Mouse (Mus musculus) forebrain, embryonic 11.5 days (tissue): ENCODE measurements at regions not wholly inside any gene's neighbourhood (a gene's known extent, or its start where the extent isn't known, plus 50 kb on each side); places are given as distances from the start of the nearest gene placed in this dataset.
"Not testable (repeated sequence)": the region's sequence is repeated elsewhere in the genome, so short reads cannot be mapped to it uniquely, and the experiment has no call there.

Experiments used
- ATAC-seq: fragments of 200-750 bp; cut with Nextera tagmentation; replicated peaks from 2 replicates; pipeline ENCODE4 v1.8.0; 2017; ENCODE audit warnings: moderate TSS enrichment; ENCODE audit not compliant: low FRiP score
- DNase-seq: peaks from one replicate; pipeline ENCODE4 v3.0.0-alpha.2; 2017; ENCODE audit warnings: low spot score
- H3K27ac ChIP-seq: fragments of 300-500 bp; sonication (generic); 2 replicates; pipeline ENCODE4 v1.5.1; 2014; ENCODE audit warnings: low read depth, low read length
- H3K27me3 ChIP-seq: fragments of 300-500 bp; sonication (generic); 2 replicates; pipeline ENCODE4 v1.6.1; 2014; ENCODE audit warnings: mild to moderate bottlenecking, low read length, mixed read lengths; ENCODE audit not compliant: control insufficient read depth, insufficient read depth
- H3K36me3 ChIP-seq: fragments of 300-500 bp; sonication (generic); 2 replicates; pipeline ENCODE4 v1.6.1; 2014; ENCODE audit warnings: mild to moderate bottlenecking, low read length, moderate library complexity, mixed read lengths; ENCODE audit not compliant: control insufficient read depth, insufficient read depth
- H3K4me1 ChIP-seq: fragments of 300-500 bp; sonication (generic); replicated peaks from 2 replicates; pipeline ENCODE4 v1.6.1; 2014; ENCODE audit warnings: low read length, mixed read lengths; ENCODE audit not compliant: control insufficient read depth, insufficient read depth
- H3K4me2 ChIP-seq: fragments of 300-500 bp; sonication (generic); 2 replicates; pipeline ENCODE4 v1.6.1; 2014; ENCODE audit warnings: low read depth, mild to moderate bottlenecking, low read length, moderate library complexity, mixed read lengths; ENCODE audit not compliant: severe bottlenecking
- H3K4me3 ChIP-seq: fragments of 300-500 bp; sonication (generic); 2 replicates; pipeline ENCODE4 v1.5.1; 2014; ENCODE audit warnings: low read depth, low read length
- H3K9ac ChIP-seq: fragments of 300-500 bp; sonication (generic); 2 replicates; pipeline ENCODE4 v1.6.1; 2014; ENCODE audit warnings: low read length
- H3K9me3 ChIP-seq: fragments of 300-500 bp; sonication (generic); 2 replicates; pipeline ENCODE4 v1.6.1; 2016; ENCODE audit warnings: low read length, mixed read lengths; ENCODE audit not compliant: control insufficient read depth
- WGBS: fragments of 180-500 bp; shearing (Covaris S2); extraction: QIAGEN DNeasy Blood & Tissue Kit; methylation state at CpG from one replicate; pipeline ENCODE4 v1.1.7; 2014; 5-methylcytosine and 5-hydroxymethylcytosine counted together

DNA sequence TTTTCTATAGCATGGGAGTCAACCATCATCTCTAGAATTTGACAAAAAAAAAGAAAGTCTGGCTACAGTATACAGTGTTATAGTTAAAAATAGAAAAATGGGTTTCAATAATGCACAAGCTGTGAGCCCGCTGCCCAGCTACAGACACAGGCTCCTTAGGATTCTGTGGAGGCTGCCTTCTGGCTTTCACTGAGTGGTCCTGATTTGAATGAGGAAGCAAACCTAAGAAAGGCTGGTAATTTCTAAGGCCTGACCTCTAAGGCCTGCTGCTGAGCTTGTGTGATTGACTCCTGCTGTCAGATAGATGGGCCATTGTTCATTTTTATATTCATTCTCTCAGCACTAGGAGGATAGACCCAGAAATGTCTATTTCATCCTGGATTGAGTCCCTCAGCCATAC, 67.7 kb downstream of the Alg10b start:
- no peak for DNase-seq

DNA sequence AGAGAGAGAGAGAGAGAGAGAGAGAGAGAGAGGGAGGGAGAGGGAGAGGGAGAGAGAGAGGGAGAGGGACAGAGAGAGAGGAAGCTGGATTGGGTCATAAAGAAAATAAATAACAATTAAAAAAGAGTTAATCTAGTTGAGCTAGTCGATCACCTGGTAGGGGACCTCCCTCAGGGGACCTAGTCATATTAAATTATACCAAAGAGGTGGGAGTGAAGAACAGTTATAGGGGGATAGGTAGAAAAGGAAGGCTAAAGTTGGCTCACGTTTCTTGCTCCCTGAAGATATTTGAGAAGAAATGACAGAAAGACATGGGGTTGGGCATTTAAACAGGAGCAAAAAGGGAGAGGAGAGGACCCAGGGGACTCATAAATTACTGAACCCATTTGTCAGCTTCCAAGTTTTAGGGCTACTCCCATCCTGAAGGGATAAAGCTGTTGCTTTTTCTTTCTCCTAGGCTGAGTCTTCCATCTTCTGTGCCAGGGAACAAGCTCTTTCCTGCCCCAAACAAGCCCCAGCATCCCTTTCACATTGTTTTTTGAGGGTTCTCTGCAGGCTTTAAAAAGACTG, 70.3 kb downstream of the Alg10b start:
- H3K36me3 ChIP-seq, result no peaks in the 10 kb centered on the region
- no peaks in the 10 kb centered on the region; the same call in 1 of the 2 replicates for H3K4me1 ChIP-seq
- H3K27ac ChIP-seq, result no peak overlapping the region
- no peak overlapping the region for H3K4me2 ChIP-seq
- no peaks in the 10 kb centered on the region for H3K9me3 ChIP-seq
- H3K4me3 ChIP-seq, result no peak overlapping the region
- no peak for ATAC-seq
- no peaks in the 10 kb centered on the region for H3K27me3 ChIP-seq
- no peak for DNase-seq
- 73% methylated on average over 2 of the region's 2 CpGs for WGBS
- H3K9ac ChIP-seq, result no peak overlapping the region

More for the DNA sequence above, 67.7 kb downstream of the Alg10b start:
- H3K4me1 ChIP-seq, result no peaks in the 10 kb centered on the region; the same call in 1 of the 2 replicates
- WGBS, result 41% methylated on average over 1 of the region's 1 CpGs
- 0 out of 2 replicates have a peak, but pooled peaks have one; percentile 21 for ATAC-seq
- H3K4me2 ChIP-seq, result no peak overlapping the region
- H3K9ac ChIP-seq, result no peak overlapping the region
- no peaks in the 10 kb centered on the region for H3K27me3 ChIP-seq
- H3K4me3 ChIP-seq, result no peak overlapping the region
- no peak overlapping the region for H3K27ac ChIP-seq
- H3K9me3 ChIP-seq, result no peaks in the 10 kb centered on the region
- H3K36me3 ChIP-seq, result no peaks in the 10 kb centered on the region

DNA sequence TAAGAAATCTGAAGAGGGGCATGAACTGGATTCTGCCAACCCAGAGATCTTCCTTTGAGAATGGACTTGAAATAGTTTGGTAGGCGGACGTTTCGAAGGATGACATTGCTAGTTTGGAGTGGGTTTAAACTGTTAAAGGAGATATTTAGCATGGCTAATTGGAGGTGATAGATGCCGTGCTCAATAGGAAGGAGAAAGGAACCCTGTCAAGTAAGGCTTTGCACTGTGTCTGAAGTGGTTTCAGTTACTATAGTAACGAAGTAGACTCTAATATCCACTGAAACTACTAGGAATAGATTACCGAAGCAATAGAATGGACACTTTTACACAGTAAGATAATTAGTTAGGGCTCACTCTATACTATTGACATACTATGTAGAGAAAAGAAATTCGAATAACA, 74.5 kb downstream of the Alg10b start:
- Histone ChIP-seq H3K27ac (no peak overlapping the region), H3K36me3 (no peaks in the 10 kb centered on the region), H3K27me3 (no peaks in the 10 kb centered on the region), H3K4me3 (no peak overlapping the region), H3K4me1 (no peaks in the 10 kb centered on the region), H3K9ac (no peak overlapping the region), H3K9me3 (no peaks in the 10 kb centered on the region), H3K4me2 (no peak overlapping the region)
- 52% methylated on average over 7 of the region's 7 CpGs for WGBS
- DNase-seq (no peak), ATAC-seq (0 out of 2 replicates have a peak, but pooled peaks have one; percentile 42)

DNA sequence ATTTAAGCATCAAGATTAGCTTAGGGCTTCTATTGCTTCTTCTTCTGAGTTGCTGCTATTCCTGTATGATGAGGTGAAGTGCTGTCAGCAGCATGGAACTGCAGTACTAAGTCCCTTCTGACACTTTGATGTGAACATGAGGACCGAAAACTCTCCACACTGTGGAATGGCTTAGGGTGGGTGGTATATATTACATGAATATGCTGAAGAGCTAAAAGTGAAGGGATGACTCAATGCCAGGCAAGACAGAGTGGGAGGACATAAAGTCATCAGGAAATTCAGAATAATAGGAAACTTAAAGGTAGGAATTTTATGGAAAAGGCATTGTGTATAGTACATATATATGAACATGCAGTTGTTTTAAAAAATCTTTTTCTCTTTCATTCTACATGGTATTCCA, 79.3 kb downstream of the Alg10b start:
- Histone ChIP-seq H3K9ac (no peak overlapping the region), H3K27ac (no peak overlapping the region), H3K9me3 (no peaks in the 10 kb centered on the region), H3K4me3 (no peak overlapping the region), H3K4me2 (no peak overlapping the region), H3K27me3 (no peaks in the 10 kb centered on the region), H3K4me1 (no peaks in the 10 kb centered on the region), H3K36me3 (no peaks in the 10 kb centered on the region)
- DNase-seq, result no peak
- no peak for ATAC-seq
- 94% methylated on average over 1 of the region's 1 CpGs for WGBS

DNA sequence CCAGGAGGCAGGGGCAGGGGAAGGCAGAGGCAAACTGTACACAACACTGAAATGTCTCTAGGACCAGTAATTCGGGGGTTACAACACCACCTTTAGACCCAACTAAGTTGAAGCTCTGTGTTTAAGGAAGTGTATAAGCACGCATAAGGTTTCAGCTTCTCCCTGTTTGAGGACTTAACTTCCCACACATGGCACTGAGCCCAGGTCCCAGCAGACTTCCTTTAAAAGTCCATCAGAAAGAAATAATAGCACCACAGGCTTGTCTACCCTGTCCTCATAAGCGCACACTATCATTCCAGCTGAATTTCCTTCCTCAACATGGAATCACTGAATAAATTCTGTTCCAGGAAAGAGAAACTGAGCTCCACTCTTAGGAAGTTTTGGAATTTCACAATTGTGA, 80.9 kb downstream of the Alg10b start:
- Histone ChIP-seq H3K27ac (no peak overlapping the region), H3K4me1 (0 out of 2 replicates have a peak, but pooled peaks cover 2% of the 10 kb centered on the region), H3K4me2 (no peak overlapping the region), H3K36me3 (no peaks in the 10 kb centered on the region), H3K9ac (no peak overlapping the region), H3K27me3 (no peaks in the 10 kb centered on the region), H3K9me3 (no peaks in the 10 kb centered on the region), H3K4me3 (no peak overlapping the region)
- DNase-seq (no peak), ATAC-seq (no peak)
- WGBS, result 94% methylated on average over 3 of the region's 3 CpGs

DNA sequence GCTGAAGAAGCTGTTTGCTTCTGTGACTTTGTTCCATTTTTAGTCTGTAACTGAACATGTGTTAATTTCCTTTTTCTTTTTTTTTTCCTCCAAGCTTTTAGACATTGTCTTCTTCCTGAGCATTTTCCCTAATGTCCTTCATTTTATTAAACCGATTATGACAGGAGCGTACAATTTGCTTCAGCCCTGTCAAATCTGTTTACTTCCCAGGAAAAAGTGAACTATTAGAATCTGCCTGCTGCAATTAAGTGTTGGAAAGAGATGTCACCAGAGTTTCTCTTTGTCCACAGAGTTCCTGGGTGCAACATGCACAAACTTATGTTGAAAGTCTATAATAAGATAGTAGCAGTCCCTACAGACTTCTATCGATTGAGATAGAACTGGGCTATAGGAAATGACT, 82.8 kb downstream of the Alg10b start:
- DNase-seq, result no peak
- Histone ChIP-seq H3K4me2 (no peak overlapping the region), H3K27ac (no peak overlapping the region), H3K4me3 (no peak overlapping the region), H3K4me1 (0 out of 2 replicates have a peak, but pooled peaks cover 2% of the 10 kb centered on the region), H3K9me3 (no peaks in the 10 kb centered on the region), H3K9ac (no peak overlapping the region), H3K36me3 (no peaks in the 10 kb centered on the region), H3K27me3 (no peaks in the 10 kb centered on the region)
- WGBS, result 93% methylated on average over 3 of the region's 3 CpGs
- no peak for ATAC-seq

DNA sequence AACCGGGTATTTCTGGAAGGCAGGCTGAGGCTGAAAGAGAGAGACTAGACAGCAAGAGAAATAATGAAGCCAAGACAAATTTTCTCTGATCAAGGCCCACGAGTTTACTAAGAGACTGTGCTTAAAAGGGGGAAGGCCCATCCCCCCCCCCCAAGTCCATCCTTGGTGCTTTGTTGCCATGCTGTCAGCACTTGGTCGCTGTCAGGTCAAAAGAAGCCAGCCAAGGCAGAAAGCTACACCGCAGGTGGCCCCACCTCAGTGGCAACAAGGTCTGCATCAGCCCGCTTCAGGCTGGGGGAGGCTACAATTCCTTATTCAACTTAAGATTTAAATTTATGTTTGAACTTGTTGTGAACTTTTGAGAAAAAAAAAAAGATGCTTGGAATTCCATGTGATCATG, 84.3 kb downstream of the Alg10b start:
- WGBS, result 10% methylated on average over 5 of the region's 5 CpGs
- H3K4me2 ChIP-seq, H3K27ac ChIP-seq, H3K4me3 ChIP-seq, ATAC-seq, H3K4me1 ChIP-seq, H3K36me3 ChIP-seq, H3K27me3 ChIP-seq, H3K9me3 ChIP-seq, DNase-seq, H3K9ac ChIP-seq: not testable (repeated sequence)

DNA sequence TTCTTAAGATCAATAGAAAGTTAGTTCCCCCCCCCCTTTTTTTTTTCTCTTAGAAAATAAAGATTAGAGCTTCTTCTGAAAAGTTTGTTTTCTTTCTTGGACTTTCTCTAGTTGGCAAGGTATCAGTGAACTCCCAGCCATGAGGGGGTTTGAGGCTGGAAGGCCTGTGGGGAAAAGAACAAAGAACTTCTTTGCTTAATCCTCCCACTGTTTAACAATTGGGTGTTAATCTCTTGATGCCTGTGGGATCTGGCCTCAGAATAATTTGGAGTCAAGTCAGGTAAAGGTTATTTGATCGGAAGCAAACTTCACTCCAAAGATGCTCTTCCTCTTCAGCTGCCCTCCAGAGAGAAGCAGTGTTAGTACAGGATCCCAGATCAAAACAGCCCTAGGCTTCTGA, 84.8 kb downstream of the Alg10b start:
- Histone ChIP-seq H3K27ac (no peak overlapping the region), H3K4me3 (no peak overlapping the region), H3K4me1 (0 out of 2 replicates have a peak, but pooled peaks cover 2% of the 10 kb centered on the region), H3K9me3 (no peaks in the 10 kb centered on the region), H3K36me3 (no peaks in the 10 kb centered on the region), H3K9ac (no peak overlapping the region), H3K27me3 (no peaks in the 10 kb centered on the region), H3K4me2 (no peak overlapping the region)
- DNase-seq, result no peak
- WGBS, result 6% methylated on average over 1 of the region's 1 CpGs
- ATAC-seq, result no peak

DNA sequence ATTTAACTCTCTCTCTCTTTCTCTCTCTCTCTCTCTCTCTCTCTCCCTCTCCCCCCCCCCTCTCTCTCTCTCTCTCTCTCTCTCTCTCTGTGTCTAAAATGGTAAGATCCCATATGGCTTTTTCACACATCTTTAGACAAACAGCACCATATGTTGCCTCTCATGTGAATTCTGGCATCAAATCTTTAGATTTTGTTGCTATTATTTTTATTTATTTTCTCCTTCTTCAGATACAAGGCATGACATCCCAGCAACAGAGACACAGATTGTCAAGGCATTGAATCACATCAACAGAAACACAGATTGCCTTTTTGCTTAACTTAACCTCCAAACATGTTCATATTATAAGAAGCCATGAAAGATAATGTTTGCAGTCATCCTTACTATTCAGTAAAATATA, 85.6 kb downstream of the Alg10b start:
- Histone ChIP-seq H3K4me2 (no peak overlapping the region), H3K36me3 (no peaks in the 10 kb centered on the region), H3K27ac (no peak overlapping the region), H3K27me3 (no peaks in the 10 kb centered on the region), H3K4me3 (no peak overlapping the region), H3K9ac (no peak overlapping the region), H3K4me1 (0 out of 2 replicates have a peak, but pooled peaks cover 2% of the 10 kb centered on the region), H3K9me3 (no peaks in the 10 kb centered on the region)
- DNase-seq (no peak), ATAC-seq (no peak)
